Mouse (Mus musculus): Measurements from ENCODE around the gene Grik4. TPM values are rescaled to one million over a fixed set of nuclear protein-coding genes. Genes with fewer than 3 reads are reported as not detected.

Gene Grik4
- polyA plus RNA-seq, 1 experiment from 2014 or later, result 0.10 TPM

DNA sequence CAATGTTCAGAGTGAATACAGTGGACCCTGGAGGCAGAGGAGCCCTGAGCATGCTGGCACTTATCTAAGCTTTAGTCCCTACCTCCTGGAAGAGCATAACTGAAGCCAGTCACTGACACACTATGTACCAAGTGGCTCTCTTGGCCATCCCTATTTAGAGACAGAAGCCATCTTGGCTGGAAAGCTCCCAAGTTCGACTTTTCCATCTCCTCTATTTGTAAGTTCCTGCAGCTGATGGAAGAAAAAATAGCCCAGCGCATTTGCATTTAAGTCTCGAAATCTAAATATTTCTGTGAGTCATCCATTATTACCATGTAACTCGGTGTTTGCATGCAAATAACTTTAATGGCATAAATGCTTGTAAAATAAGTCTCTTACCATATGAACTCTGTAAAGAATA is 378.4 kb downstream of the Grik4 start:
- WGBS, result 74% methylated on average over 4 of the region's 4 CpGs

DNA sequence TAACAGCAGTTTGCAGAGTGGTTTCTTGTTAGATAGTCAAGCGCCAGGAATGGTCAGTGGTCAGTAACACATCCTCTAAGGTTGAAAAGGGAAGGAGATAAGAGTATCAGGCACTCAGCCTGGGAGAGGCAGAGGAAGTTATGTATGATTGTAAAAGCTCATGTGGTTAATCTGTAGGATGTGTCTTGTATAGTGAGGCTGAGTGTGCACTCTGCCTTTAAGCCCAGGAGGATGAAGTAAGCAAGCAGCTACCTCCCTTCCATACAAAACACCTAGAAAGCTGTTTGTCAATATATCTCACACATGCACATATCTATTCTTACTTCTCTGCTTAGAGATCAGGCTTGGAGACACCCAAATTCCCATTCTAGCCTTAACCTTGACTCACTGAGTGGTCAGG is 389.1 kb downstream of the Grik4 start:
- no peak overlapping the region for H3K27ac ChIP-seq (replicated peaks)
- H3K9ac ChIP-seq (ENCODE audit: low read length), result no peak overlapping the region
- H3K36me3 ChIP-seq (ENCODE audit: control insufficient read depth, insufficient read depth, low read length), result no peaks in the 10 kb centered on the region
- no peak overlapping the region for H3K4me2 ChIP-seq (replicated peaks; ENCODE audit: low read depth)
- no peaks in the 10 kb centered on the region for H3K4me1 ChIP-seq (replicated peaks; ENCODE audit: control insufficient read depth, insufficient read depth)
- no peaks in the 10 kb centered on the region for H3K27me3 ChIP-seq (ENCODE audit: control insufficient read depth, insufficient read depth, low read length)
- DNase-seq (ENCODE audit: low spot score), result no peak
- 91% methylated on average over 1 of the region's 1 CpGs for WGBS
- TF ChIP-seq CTCF (IDR thresholded peaks at IDR 0.05; ENCODE audit: low read depth), result no peak
- TF ChIP-seq EP300 (optimal IDR thresholded peaks at IDR 0.05), result no peak
- no peak overlapping the region for H3K4me3 ChIP-seq (ENCODE audit: low read depth, low read length)
- ATAC-seq (ENCODE audit: low FRiP score, low TSS enrichment), result no peak
- no peaks in the 10 kb centered on the region for H3K9me3 ChIP-seq (ENCODE audit: control insufficient read depth, low read length)

More for the DNA sequence above, 378.4 kb downstream of the Grik4 start:
- no peak for TF ChIP-seq CTCF (IDR thresholded peaks at IDR 0.05; ENCODE audit: low read depth)
- Histone ChIP-seq H3K9me3 (ENCODE audit: control insufficient read depth, low read length) (no peaks in the 10 kb centered on the region), H3K9ac (ENCODE audit: low read length) (no peak overlapping the region), H3K27me3 (ENCODE audit: control insufficient read depth, insufficient read depth, low read length) (no peaks in the 10 kb centered on the region), H3K4me1 (replicated peaks; ENCODE audit: control insufficient read depth, insufficient read depth) (no peaks in the 10 kb centered on the region), H3K36me3 (ENCODE audit: control insufficient read depth, insufficient read depth, low read length) (no peaks in the 10 kb centered on the region), H3K4me2 (replicated peaks; ENCODE audit: low read depth) (no peak overlapping the region), H3K4me3 (ENCODE audit: low read depth, low read length) (no peak overlapping the region), H3K27ac (replicated peaks) (no peak overlapping the region)
- ATAC-seq (ENCODE audit: low FRiP score, low TSS enrichment) (no peak), DNase-seq (ENCODE audit: low spot score) (no peak)

DNA sequence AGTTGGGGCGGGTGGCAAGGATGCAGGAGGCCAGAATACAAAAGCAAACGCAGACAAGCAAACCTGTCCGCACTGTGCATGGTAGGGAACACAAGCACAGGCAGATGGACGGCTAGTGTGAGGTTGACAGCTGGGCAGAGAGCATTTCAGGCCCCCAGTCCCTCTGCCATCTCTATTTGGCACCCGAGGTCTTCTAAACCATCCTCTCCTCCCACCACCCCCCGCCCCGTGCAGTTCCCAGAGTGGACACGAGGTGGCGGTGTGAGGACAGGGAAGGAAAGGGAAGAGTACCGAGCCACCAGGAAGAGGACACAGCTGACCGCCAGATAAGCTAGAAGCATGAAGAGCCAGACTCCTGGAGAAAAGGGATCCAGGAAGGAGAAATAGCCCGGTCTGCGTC is 394.2 kb downstream of the Grik4 start:
- no peaks in the 10 kb centered on the region for H3K9me3 ChIP-seq (ENCODE audit: control insufficient read depth, low read length)
- H3K9ac ChIP-seq (ENCODE audit: low read length), result no peak overlapping the region
- no peaks in the 10 kb centered on the region for H3K27me3 ChIP-seq (ENCODE audit: control insufficient read depth, insufficient read depth, low read length)
- H3K27ac ChIP-seq (replicated peaks), result no peak overlapping the region
- peak; percentile 78 for DNase-seq (ENCODE audit: low spot score)
- H3K4me2 ChIP-seq (replicated peaks; ENCODE audit: low read depth), result no peak overlapping the region
- no peaks in the 10 kb centered on the region for H3K4me1 ChIP-seq (replicated peaks; ENCODE audit: control insufficient read depth, insufficient read depth)
- 21% methylated on average over 13 of the region's 13 CpGs for WGBS
- no peak overlapping the region for H3K4me3 ChIP-seq (ENCODE audit: low read depth, low read length)
- TF ChIP-seq EP300 (optimal IDR thresholded peaks at IDR 0.05) (no peak), CTCF (IDR thresholded peaks at IDR 0.05; ENCODE audit: low read depth) (peak; percentile 95)
- no peaks in the 10 kb centered on the region for H3K36me3 ChIP-seq (ENCODE audit: control insufficient read depth, insufficient read depth, low read length)
- 0 out of 2 replicates have a peak, but pooled peaks have one; percentile 51 for ATAC-seq (ENCODE audit: low FRiP score, low TSS enrichment)

DNA sequence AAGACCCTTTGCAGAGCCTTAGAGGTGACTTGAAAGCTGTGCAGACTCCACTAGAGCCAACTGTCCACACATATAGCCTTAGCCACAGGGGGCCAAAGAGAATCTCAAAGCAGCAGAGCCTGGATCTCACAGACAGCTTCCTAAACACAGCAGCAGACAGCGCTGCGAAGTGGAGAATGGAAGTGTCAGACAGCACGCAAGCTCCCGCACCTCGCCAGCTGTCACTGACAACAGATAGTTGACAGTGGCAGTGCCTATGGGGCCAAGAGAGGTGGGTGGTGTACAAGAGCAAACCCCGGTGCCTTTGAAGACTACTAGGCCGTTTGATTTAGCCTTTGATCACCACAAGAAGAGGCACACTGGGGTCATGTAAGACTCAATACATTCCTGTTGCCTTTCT is 395.3 kb downstream of the Grik4 start:
- no peak overlapping the region for H3K9ac ChIP-seq (ENCODE audit: low read length)
- TF ChIP-seq EP300 (optimal IDR thresholded peaks at IDR 0.05) (no peak), CTCF (IDR thresholded peaks at IDR 0.05; ENCODE audit: low read depth) (no peak)
- H3K4me3 ChIP-seq (ENCODE audit: low read depth, low read length), result no peak overlapping the region
- WGBS, result 56% methylated on average over 7 of the region's 7 CpGs
- H3K27ac ChIP-seq (replicated peaks), result no peak overlapping the region
- H3K27me3 ChIP-seq (ENCODE audit: control insufficient read depth, insufficient read depth, low read length), result no peaks in the 10 kb centered on the region
- no peak overlapping the region for H3K4me2 ChIP-seq (replicated peaks; ENCODE audit: low read depth)
- H3K4me1 ChIP-seq (replicated peaks; ENCODE audit: control insufficient read depth, insufficient read depth), result no peaks in the 10 kb centered on the region
- ATAC-seq (ENCODE audit: low FRiP score, low TSS enrichment), result no peak
- H3K36me3 ChIP-seq (ENCODE audit: control insufficient read depth, insufficient read depth, low read length), result no peaks in the 10 kb centered on the region
- H3K9me3 ChIP-seq (ENCODE audit: control insufficient read depth, low read length), result no peaks in the 10 kb centered on the region
- DNase-seq (ENCODE audit: low spot score), result no peak

DNA sequence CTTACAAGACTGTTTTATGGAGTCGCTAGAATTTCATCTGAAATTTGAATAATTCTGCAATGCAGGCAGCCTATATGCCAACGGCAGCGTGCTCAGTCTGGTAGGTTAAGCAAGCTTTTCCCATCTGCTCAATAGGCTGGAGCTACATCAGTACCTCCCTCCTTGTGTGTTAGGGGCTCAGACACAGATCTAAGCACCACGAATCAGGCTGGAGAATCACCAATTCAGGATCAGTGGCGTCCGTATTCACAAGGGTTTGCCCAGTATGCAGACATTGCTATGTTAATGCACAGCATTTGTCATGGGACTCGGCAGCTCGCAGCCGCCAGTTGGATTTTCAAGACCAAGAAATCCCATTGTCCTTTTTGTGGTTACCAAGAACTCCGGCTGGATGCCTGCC is 399.8 kb downstream of the Grik4 start:
- Histone ChIP-seq H3K4me3 (ENCODE audit: low read depth, low read length) (no peak overlapping the region), H3K36me3 (ENCODE audit: control insufficient read depth, insufficient read depth, low read length) (no peaks in the 10 kb centered on the region), H3K9me3 (ENCODE audit: control insufficient read depth, low read length) (no peaks in the 10 kb centered on the region), H3K27ac (replicated peaks) (no peak overlapping the region), H3K4me1 (replicated peaks; ENCODE audit: control insufficient read depth, insufficient read depth) (no peaks in the 10 kb centered on the region), H3K27me3 (ENCODE audit: control insufficient read depth, insufficient read depth, low read length) (no peaks in the 10 kb centered on the region), H3K9ac (ENCODE audit: low read length) (no peak overlapping the region), H3K4me2 (replicated peaks; ENCODE audit: low read depth) (no peak overlapping the region)
- WGBS, result 87% methylated on average over 10 of the region's 10 CpGs
- DNase-seq (ENCODE audit: low spot score) (no peak), ATAC-seq (ENCODE audit: low FRiP score, low TSS enrichment) (no peak)
- TF ChIP-seq EP300 (optimal IDR thresholded peaks at IDR 0.05), result no peak
- no peak for TF ChIP-seq CTCF (IDR thresholded peaks at IDR 0.05; ENCODE audit: low read depth)

DNA sequence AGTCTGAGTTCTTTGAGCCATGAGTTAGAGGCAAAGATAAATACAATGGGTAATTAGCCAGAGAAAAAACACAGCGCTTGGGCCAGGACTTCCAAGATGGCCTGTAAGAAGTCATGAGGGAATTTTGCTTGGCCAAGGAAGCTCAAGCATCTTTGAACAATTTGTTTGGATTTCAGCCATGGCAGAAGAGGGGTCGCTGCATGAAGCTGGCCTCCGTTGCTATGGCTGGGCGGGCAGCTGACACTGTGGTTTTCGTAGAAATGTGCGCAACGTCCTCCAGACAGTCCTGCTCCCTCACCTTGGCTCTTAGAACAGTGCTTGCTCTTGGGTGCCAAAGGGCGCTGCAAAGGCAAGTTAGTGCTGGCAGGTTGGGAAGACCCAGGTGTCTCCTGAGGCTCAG is 410.8 kb downstream of the Grik4 start:
- WGBS, result 85% methylated on average over 8 of the region's 8 CpGs

More for the DNA sequence above, 410.8 kb downstream of the Grik4 start:
- no peak overlapping the region for H3K27ac ChIP-seq (replicated peaks)
- H3K9ac ChIP-seq (ENCODE audit: low read length), result no peak overlapping the region
- TF ChIP-seq CTCF (IDR thresholded peaks at IDR 0.05; ENCODE audit: low read depth), result no peak
- no peak for TF ChIP-seq EP300 (optimal IDR thresholded peaks at IDR 0.05)
- ATAC-seq (ENCODE audit: low FRiP score, low TSS enrichment) (no peak), DNase-seq (ENCODE audit: low spot score) (no peak)
- H3K36me3 ChIP-seq (ENCODE audit: control insufficient read depth, insufficient read depth, low read length), result no peaks in the 10 kb centered on the region
- H3K4me2 ChIP-seq (replicated peaks; ENCODE audit: low read depth), result no peak overlapping the region
- no peak overlapping the region for H3K4me3 ChIP-seq (ENCODE audit: low read depth, low read length)
- no peaks in the 10 kb centered on the region for H3K9me3 ChIP-seq (ENCODE audit: control insufficient read depth, low read length)
- H3K4me1 ChIP-seq (replicated peaks; ENCODE audit: control insufficient read depth, insufficient read depth), result peaks cover 3% of the 10 kb centered on the region; the same call in 1 of the 2 replicates
- H3K27me3 ChIP-seq (ENCODE audit: control insufficient read depth, insufficient read depth, low read length), result no peaks in the 10 kb centered on the region

Measured in stomach, postnatal 0 days (tissue).